Mouse (Mus musculus) midbrain, embryonic 13.5 days (tissue): ENCODE measurements around the gene Slc9a5. TPM values are rescaled to one million over a fixed set of nuclear protein-coding genes. Genes with fewer than 3 reads are reported as not detected.
A peak's percentile ranks its signal among the peaks of the same experiment; 100 is the strongest.

Experiments
- ATAC-seq: fragments of 200-750 bp; cut with Nextera tagmentation; 2 replicates; pipeline ENCODE4 v1.8.0; 2017; ENCODE audit warnings: mild to moderate bottlenecking, moderate TSS enrichment, moderate library complexity
- H3K27ac ChIP-seq: fragments of 300-500 bp; sonication (generic); 2 replicates; pipeline ENCODE4 v1.5.1; 2015; ENCODE audit warnings: inconsistent platforms, mild to moderate bottlenecking, moderate library complexity
- H3K27me3 ChIP-seq: fragments of 300-500 bp; sonication (generic); 2 replicates; pipeline ENCODE4 v1.6.1; 2015; ENCODE audit warnings: mild to moderate bottlenecking, inconsistent platforms
- H3K36me3 ChIP-seq: fragments of 300-500 bp; sonication (generic); 2 replicates; pipeline ENCODE4 v1.6.1; 2015; ENCODE audit warnings: mild to moderate bottlenecking, inconsistent platforms
- H3K4me1 ChIP-seq: fragments of 300-500 bp; sonication (generic); replicated peaks from 2 replicates; pipeline ENCODE4 v1.6.1; 2015; ENCODE audit warnings: inconsistent platforms
- H3K4me2 ChIP-seq: fragments of 300-500 bp; sonication (generic); replicated peaks from 2 replicates; pipeline ENCODE4 v1.6.1; 2015; ENCODE audit warnings: moderate library complexity, mild to moderate bottlenecking, inconsistent platforms
- H3K4me3 ChIP-seq: fragments of 300-500 bp; sonication (generic); replicated peaks from 2 replicates; pipeline ENCODE4 v1.5.1; 2015; ENCODE audit warnings: mild to moderate bottlenecking, inconsistent platforms
- H3K9ac ChIP-seq: fragments of 300-500 bp; sonication (generic); replicated peaks from 2 replicates; pipeline ENCODE4 v1.6.1; 2015; ENCODE audit warnings: mild to moderate bottlenecking, inconsistent platforms
- H3K9me3 ChIP-seq: fragments of 300-500 bp; sonication (generic); 2 replicates; pipeline ENCODE4 v1.6.1; 2016; ENCODE audit warnings: mild to moderate bottlenecking, inconsistent platforms
- WGBS: fragments of 180-500 bp; shearing (Covaris S2); methylation state at CpG from one replicate; pipeline ENCODE4 v1.1.7; 2015; 5-methylcytosine and 5-hydroxymethylcytosine counted together
- polyA plus RNA-seq: library from polyadenylated mRNA; unstranded; fragments of >200 nt; fragmentation: Nextera tagmentation; extraction: Ambion mirVana; gene quantifications from 2 replicates; pipeline ENCODE4 v1.2.1, GENCODE M21; 2015

The Slc9a5 gene
- polyA plus RNA-seq, 1 experiment from 2014 or later: 5.6 TPM

DNA sequence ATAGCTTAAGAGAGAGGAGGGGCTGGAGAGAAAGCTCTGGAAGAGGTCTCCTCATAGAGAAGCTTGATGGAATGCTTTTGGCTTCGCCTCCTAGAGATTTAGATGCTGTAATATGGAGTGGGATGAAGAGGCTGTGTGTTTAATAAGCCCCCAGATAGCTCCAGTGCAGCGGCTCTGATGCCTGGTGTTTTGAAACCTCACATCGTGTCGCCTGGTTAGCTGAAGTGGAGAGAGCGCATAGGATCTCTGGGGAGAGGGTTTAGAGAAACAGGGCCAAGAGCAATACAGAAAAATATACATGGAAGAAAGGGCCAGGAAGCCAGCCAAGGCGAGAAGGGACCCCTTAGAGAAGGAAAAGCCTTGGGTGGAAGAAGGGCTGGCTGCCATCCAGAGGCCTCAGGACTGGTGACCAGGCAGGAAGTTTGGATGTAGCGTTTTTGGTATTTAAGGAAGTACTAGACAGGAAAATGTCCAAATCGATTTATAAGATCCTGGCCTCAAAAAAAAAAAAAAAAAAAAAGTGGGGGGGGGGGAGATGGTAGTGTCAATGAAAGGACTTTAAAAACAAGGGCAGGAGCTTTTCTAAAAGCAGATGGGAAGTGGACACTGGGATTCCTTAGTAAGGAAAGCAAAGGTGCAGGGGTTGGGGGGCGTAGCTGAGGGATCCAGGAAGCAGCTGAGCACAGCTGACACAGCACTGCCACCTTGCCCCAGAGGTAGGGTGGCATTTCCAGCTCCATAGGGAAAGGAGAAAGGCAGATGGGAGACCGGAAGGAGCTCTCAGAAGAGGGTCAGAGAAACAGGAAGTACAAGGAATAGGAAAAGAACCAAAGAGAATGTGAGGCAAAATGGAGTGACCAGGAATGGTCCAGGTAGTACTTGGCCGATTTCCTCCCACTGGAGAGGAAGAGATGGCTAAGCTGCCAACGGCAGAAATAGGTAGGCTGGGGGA is 13.4 kb downstream of the Slc9a5 start:
- no peaks in the 10 kb centered on the region for H3K27me3 ChIP-seq
- no peak overlapping the region for H3K4me2 ChIP-seq
- no peak for ATAC-seq
- H3K36me3 ChIP-seq: peaks cover 38% of the 10 kb centered on the region
- H3K4me1 ChIP-seq: no peaks in the 10 kb centered on the region
- H3K9ac ChIP-seq: no peak overlapping the region
- no peak overlapping the region for H3K4me3 ChIP-seq
- WGBS: 84% methylated on average over 12 of the region's 12 CpGs
- H3K27ac ChIP-seq: no peak overlapping the region; the same call in 1 of the 2 replicates
- no peaks in the 10 kb centered on the region for H3K9me3 ChIP-seq

- Histone ChIP-seq H3K9me3 (no peaks in the 10 kb centered on the region), H3K4me3 (no peak overlapping the region), H3K36me3 (peaks cover 41% of the 10 kb centered on the region), H3K27ac (no peak overlapping the region), H3K4me1 (no peaks in the 10 kb centered on the region), H3K27me3 (no peaks in the 10 kb centered on the region), H3K4me2 (no peak overlapping the region), H3K9ac (no peak overlapping the region)
- WGBS: 78% methylated on average over 2 of the region's 2 CpGs
- no peak for ATAC-seq
These were observed 18.5 kb downstream of the Slc9a5 start for GRCm38 (mm10) chr8:105367107-105367506.

DNA sequence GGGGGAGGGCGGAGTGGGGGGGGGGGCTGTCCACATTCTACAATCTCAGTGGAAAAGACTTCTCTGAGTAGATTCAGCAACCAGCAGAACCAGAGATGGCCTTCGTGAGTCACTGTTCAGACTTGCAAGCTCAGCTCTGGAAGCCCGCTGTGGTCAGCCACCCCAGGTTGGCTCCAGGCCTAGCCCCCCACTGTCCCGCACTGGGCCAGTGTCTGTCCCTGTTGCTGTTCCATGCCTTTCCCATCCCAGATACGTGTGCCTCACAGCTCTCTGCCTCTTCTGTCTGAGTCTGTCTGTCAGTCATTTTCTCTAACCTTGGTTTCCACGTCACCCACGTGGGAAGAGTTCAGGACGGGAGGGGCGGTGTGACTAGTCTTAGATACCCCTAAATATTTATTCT is 23.8 kb downstream of the Slc9a5 start:
- 71% methylated on average over 9 of the region's 9 CpGs for WGBS
- H3K27me3 ChIP-seq: no peaks in the 10 kb centered on the region
- H3K27ac ChIP-seq: no peak overlapping the region
- no peaks in the 10 kb centered on the region for H3K9me3 ChIP-seq
- no peak overlapping the region for H3K4me3 ChIP-seq
- H3K9ac ChIP-seq: no peak overlapping the region
- ATAC-seq: no peak
- H3K4me1 ChIP-seq: peaks cover 8% of the 10 kb centered on the region
- H3K4me2 ChIP-seq: no peak overlapping the region
- H3K36me3 ChIP-seq: peaks cover 6% of the 10 kb centered on the region

- Histone ChIP-seq H3K4me1 (peaks cover 8% of the 10 kb centered on the region), H3K9me3 (no peaks in the 10 kb centered on the region), H3K9ac (no peak within 1 kb of the TSS), H3K27me3 (no peaks in the 10 kb centered on the region), H3K27ac (no peak within 1 kb of the TSS), H3K4me2 (peak within 1 kb of the TSS; percentile 45), H3K36me3 (peaks cover 6% of the 10 kb centered on the region), H3K4me3 (no peak within 1 kb of the TSS)
- WGBS: 59% methylated on average over 2 of the region's 2 CpGs
- no peak for ATAC-seq
These were observed 24.4 kb downstream of the Slc9a5 start, which contains the start of gene Plekhg4 for GRCm38 (mm10) chr8:105373032-105373431. Gene Plekhg4, plus strand, starts transcription at chr8:105373274.

DNA sequence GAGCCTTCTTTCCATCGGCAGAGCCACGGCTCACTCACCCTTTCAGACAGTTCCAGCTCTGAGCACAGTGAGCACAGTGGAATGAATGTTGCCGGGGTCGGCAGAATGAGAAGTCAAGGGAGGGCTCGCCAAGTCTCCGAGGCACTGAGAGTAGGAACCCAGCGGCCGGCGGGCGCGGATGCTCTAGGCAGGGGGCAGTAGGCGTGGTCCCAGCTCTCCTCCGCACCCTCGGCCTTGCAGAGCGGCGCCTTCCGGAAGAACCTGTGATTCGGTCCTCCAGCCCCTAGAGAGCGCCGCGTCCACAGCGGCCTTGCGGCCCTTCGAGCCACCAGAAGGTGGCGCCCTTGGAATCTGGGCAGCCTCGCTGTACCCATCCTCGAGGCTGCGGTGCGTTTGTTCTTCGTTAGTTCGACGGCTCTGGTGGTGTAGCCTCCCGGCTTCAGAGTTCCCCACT is 25.9 kb downstream of the Slc9a5 start:
- ATAC-seq: peak; percentile 46; the same call in 1 of the 2 replicates
- Histone ChIP-seq H3K4me1 (peaks cover 8% of the 10 kb centered on the region), H3K4me2 (peak overlapping the region; percentile 45), H3K27me3 (no peaks in the 10 kb centered on the region), H3K9me3 (no peaks in the 10 kb centered on the region), H3K4me3 (peak overlapping the region; percentile 12; the same call in 1 of the 2 replicates), H3K27ac (no peak overlapping the region), H3K36me3 (no peaks in the 10 kb centered on the region), H3K9ac (0 out of 2 replicates have a peak overlapping the region, but pooled peaks have one; percentile 29)
- 25% methylated on average over 33 of the region's 33 CpGs for WGBS

DNA sequence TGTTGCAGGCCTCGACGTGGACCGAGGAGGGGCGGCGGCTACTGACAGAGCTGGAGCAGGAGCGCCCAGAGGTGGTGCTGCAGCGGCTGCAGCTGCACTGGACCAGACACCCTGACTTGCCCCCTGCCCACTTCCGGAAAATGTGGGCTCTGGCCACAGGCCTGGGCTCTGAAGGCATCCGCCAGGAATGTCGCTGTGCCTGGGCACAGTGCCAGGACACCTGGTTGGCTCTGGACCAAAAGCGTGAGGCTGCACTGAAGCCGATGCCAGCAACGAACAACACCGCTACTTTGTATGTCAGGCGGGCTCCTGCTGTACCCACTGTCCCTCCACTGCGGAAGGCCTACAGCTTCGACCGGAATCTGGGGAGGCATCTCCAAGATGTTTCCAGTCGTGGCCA is 30.0 kb downstream of the Slc9a5 start:
- Histone ChIP-seq H3K9me3 (no peaks in the 10 kb centered on the region), H3K4me3 (no peak overlapping the region), H3K4me2 (no peak overlapping the region), H3K27me3 (no peaks in the 10 kb centered on the region), H3K4me1 (peaks cover 8% of the 10 kb centered on the region), H3K27ac (no peak overlapping the region), H3K36me3 (no peaks in the 10 kb centered on the region), H3K9ac (no peak overlapping the region)
- 0 out of 2 replicates have a peak, but pooled peaks have one; percentile 19 for ATAC-seq
- WGBS: 77% methylated on average over 19 of the region's 19 CpGs

- Histone ChIP-seq H3K9ac (no peak overlapping the region; the same call in 1 of the 2 replicates), H3K36me3 (no peaks in the 10 kb centered on the region)
- ATAC-seq: no peak
These were observed 31.7 kb downstream of the Slc9a5 start for GRCm38 (mm10) chr8:105380308-105380707.

DNA sequence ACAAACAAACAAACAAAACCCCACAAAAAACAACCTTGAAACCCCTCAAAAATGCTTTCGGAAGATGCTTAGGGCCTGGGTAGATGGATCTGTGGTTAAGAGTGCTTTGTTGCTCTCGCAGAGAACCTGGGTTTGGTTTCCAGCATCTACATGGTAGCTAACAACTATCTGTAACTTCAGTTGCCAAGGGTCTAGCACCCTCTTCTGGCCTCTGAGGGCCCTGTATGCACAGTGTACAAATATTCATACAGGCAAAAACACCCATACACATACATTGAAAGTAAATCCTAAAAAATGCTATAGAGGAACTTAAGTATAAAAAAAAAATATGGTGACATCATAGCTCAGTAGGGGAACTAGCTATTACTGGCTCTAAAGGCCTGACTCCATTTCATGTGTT is 35.4 kb downstream of the Slc9a5 start:
- H3K36me3 ChIP-seq: no peaks in the 10 kb centered on the region
- H3K27me3 ChIP-seq: no peaks in the 10 kb centered on the region
- H3K9me3 ChIP-seq: no peaks in the 10 kb centered on the region
- WGBS: 98% methylated on average over 2 of the region's 2 CpGs
- no peak overlapping the region for H3K4me3 ChIP-seq
- no peak for ATAC-seq
- no peaks in the 10 kb centered on the region for H3K4me1 ChIP-seq
- no peak overlapping the region for H3K27ac ChIP-seq
- no peak overlapping the region for H3K4me2 ChIP-seq
- no peak overlapping the region for H3K9ac ChIP-seq

More at GRCm38 (mm10) chr8:105380308-105380707, 31.7 kb downstream of the Slc9a5 start:
- Histone ChIP-seq H3K4me3 (no peak overlapping the region), H3K27me3 (no peaks in the 10 kb centered on the region), H3K4me1 (no peaks in the 10 kb centered on the region; the same call in 1 of the 2 replicates), H3K9me3 (no peaks in the 10 kb centered on the region), H3K4me2 (no peak overlapping the region), H3K27ac (no peak overlapping the region)
- 90% methylated on average over 12 of the region's 12 CpGs for WGBS

DNA sequence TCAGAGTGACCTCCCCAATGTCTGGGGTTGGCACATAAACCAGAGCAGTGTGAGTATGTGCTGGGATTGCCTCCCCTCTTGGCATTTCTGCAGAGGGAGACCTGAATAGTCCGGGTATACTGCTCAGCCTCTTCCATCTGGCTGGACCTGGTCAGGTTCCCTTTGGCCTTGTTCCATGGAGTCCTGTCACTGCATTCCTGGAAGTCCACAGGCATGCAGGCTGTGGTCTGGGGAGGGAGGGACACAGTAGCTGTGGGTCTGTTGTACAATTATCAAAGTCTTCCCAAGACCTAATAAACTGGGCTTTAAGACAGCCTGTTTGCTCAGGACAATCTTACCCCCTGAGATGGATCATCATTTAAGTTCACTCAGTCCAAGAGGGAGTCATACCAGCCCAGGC is 38.5 kb downstream of the Slc9a5 start:
- no peak overlapping the region for H3K4me3 ChIP-seq
- 84% methylated on average over 1 of the region's 1 CpGs for WGBS
- no peak overlapping the region for H3K9ac ChIP-seq
- H3K4me2 ChIP-seq: no peak overlapping the region
- H3K36me3 ChIP-seq: no peaks in the 10 kb centered on the region
- H3K4me1 ChIP-seq: no peaks in the 10 kb centered on the region
- H3K9me3 ChIP-seq: no peaks in the 10 kb centered on the region
- no peaks in the 10 kb centered on the region for H3K27me3 ChIP-seq
- ATAC-seq: no peak
- H3K27ac ChIP-seq: no peak overlapping the region

- no peak for ATAC-seq
- H3K9ac ChIP-seq: no peak overlapping the region
- no peaks in the 10 kb centered on the region for H3K36me3 ChIP-seq
- H3K4me2 ChIP-seq: no peak overlapping the region
- H3K4me1 ChIP-seq: no peaks in the 10 kb centered on the region
- WGBS: 84% methylated on average over 6 of the region's 6 CpGs
- H3K27ac ChIP-seq: no peak overlapping the region
- no peak overlapping the region for H3K4me3 ChIP-seq
- no peaks in the 10 kb centered on the region for H3K9me3 ChIP-seq
- H3K27me3 ChIP-seq: no peaks in the 10 kb centered on the region
These were observed 40.5 kb downstream of the Slc9a5 start for GRCm38 (mm10) chr8:105389096-105389495.

- Histone ChIP-seq H3K27me3 (no peaks in the 10 kb centered on the region), H3K36me3 (no peaks in the 10 kb centered on the region), H3K9me3 (no peaks in the 10 kb centered on the region), H3K4me3 (no peak overlapping the region), H3K4me1 (no peaks in the 10 kb centered on the region), H3K27ac (no peak overlapping the region), H3K9ac (no peak overlapping the region), H3K4me2 (no peak overlapping the region)
- ATAC-seq: no peak
- 88% methylated on average over 12 of the region's 12 CpGs for WGBS
These were observed 44.6 kb downstream of the Slc9a5 start for GRCm38 (mm10) chr8:105393089-105393787.

DNA sequence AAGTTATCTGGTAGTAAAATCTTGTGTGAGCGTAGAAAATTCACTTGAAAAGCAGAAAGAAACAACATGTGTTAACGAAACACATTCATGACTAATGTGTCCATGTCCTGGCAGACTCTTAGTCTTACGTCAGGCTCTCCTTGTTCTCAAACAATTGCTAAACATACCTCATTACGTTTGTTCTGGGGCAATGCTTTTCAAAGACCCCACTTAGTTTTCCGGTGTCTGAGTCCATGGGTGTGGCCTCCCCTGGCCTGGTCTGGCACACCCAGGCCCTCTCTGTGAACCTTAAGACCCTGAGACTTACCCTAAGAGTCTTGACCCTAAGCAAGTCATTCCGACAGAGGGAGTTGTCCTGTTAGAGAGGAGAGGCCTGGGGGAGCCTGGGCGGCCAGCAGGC is 45.3 kb downstream of the Slc9a5 start:
- Histone ChIP-seq H3K27me3 (no peaks in the 10 kb centered on the region), H3K9me3 (no peaks in the 10 kb centered on the region), H3K4me1 (no peaks in the 10 kb centered on the region), H3K4me2 (no peak overlapping the region), H3K36me3 (no peaks in the 10 kb centered on the region), H3K9ac (no peak overlapping the region), H3K4me3 (no peak overlapping the region), H3K27ac (no peak overlapping the region)
- WGBS: 71% methylated on average over 7 of the region's 7 CpGs
- no peak for ATAC-seq
